Mouse (Mus musculus): ENCODE data around the gene Fam13a. TPM values are rescaled to one million over a fixed set of nuclear protein-coding genes. Genes with fewer than 3 reads are reported as not detected.

The Fam13a gene
- polyA plus RNA-seq, 2 experiments = 2.7 to 5.7 TPM

GRCm38 (mm10) chr6:58985186-58985585 lies 39.2 kb downstream of the Fam13a start:
- Histone ChIP-seq H3K4me3 (replicated peaks; ENCODE audit: low read length) (no peak overlapping the region), H3K4me1 (ENCODE audit: control insufficient read depth, insufficient read depth, low read length) (no peaks in the 10 kb centered on the region), H3K27ac (replicated peaks; ENCODE audit: low read depth, low read length) (no peak overlapping the region), H3K9ac (ENCODE audit: low read depth, low read length, severe bottlenecking) (no peak overlapping the region), H3K4me2 (replicated peaks; ENCODE audit: low read depth, low read length, severe bottlenecking) (no peak overlapping the region), H3K27me3 (ENCODE audit: control insufficient read depth, insufficient read depth, low read length) (no peaks in the 10 kb centered on the region), H3K36me3 (ENCODE audit: control insufficient read depth, insufficient read depth, low read length) (no peaks in the 10 kb centered on the region), H3K9me3 (ENCODE audit: control insufficient read depth, low read length) (no peaks in the 10 kb centered on the region)
- no peak for DNase-seq (ENCODE audit: low spot score)
- 83% methylated on average over 8 of the region's 8 CpGs for WGBS
- TF ChIP-seq POLR2A (IDR thresholded peaks at IDR 0.05; ENCODE audit: borderline replicate concordance, extremely low read depth, insufficient read depth, insufficient read length) = no peak
- no peak for ATAC-seq (ENCODE audit: low FRiP score, low read depth)

- no peak overlapping the region for H3K4me3 ChIP-seq (replicated peaks; ENCODE audit: low read length)
- WGBS = 58% methylated on average over 2 of the region's 2 CpGs
- no peak overlapping the region for H3K27ac ChIP-seq (replicated peaks; ENCODE audit: low read depth, low read length)
- H3K27me3 ChIP-seq (ENCODE audit: control insufficient read depth, insufficient read depth, low read length) = no peaks in the 10 kb centered on the region
- no peak overlapping the region for H3K4me2 ChIP-seq (replicated peaks; ENCODE audit: low read depth, low read length, severe bottlenecking)
- H3K9me3 ChIP-seq (ENCODE audit: control insufficient read depth, low read length) = no peaks in the 10 kb centered on the region
- no peaks in the 10 kb centered on the region for H3K4me1 ChIP-seq (ENCODE audit: control insufficient read depth, insufficient read depth, low read length)
- H3K36me3 ChIP-seq (ENCODE audit: control insufficient read depth, insufficient read depth, low read length) = no peaks in the 10 kb centered on the region
- no peak for DNase-seq (ENCODE audit: low spot score)
- TF ChIP-seq POLR2A (IDR thresholded peaks at IDR 0.05; ENCODE audit: borderline replicate concordance, extremely low read depth, insufficient read depth, insufficient read length) = no peak
- H3K9ac ChIP-seq (ENCODE audit: low read depth, low read length, severe bottlenecking) = no peak overlapping the region
- no peak for ATAC-seq (ENCODE audit: low FRiP score, low read depth)
Measured at GRCm38 (mm10) chr6:58975249-58975648, 49.1 kb downstream of the Fam13a start.

- H3K4me2 ChIP-seq (replicated peaks; ENCODE audit: low read depth, low read length, severe bottlenecking) = no peak overlapping the region
- no peaks in the 10 kb centered on the region for H3K4me1 ChIP-seq (ENCODE audit: control insufficient read depth, insufficient read depth, low read length)
- H3K9me3 ChIP-seq (ENCODE audit: control insufficient read depth, low read length) = no peaks in the 10 kb centered on the region
- H3K9ac ChIP-seq (ENCODE audit: low read depth, low read length, severe bottlenecking) = no peak overlapping the region
- no peaks in the 10 kb centered on the region for H3K36me3 ChIP-seq (ENCODE audit: control insufficient read depth, insufficient read depth, low read length)
- TF ChIP-seq POLR2A (IDR thresholded peaks at IDR 0.05; ENCODE audit: borderline replicate concordance, extremely low read depth, insufficient read depth, insufficient read length) = no peak
- WGBS = 84% methylated on average over 2 of the region's 2 CpGs
- no peaks in the 10 kb centered on the region for H3K27me3 ChIP-seq (ENCODE audit: control insufficient read depth, insufficient read depth, low read length)
- ATAC-seq (ENCODE audit: low FRiP score, low read depth) (no peak), DNase-seq (ENCODE audit: low spot score) (no peak)
- no peak overlapping the region for H3K27ac ChIP-seq (replicated peaks; ENCODE audit: low read depth, low read length)
- H3K4me3 ChIP-seq (replicated peaks; ENCODE audit: low read length) = no peak overlapping the region
Measured at GRCm38 (mm10) chr6:58974428-58974827, 49.9 kb downstream of the Fam13a start.

GRCm38 (mm10) chr6:58972873-58973272 lies 51.5 kb downstream of the Fam13a start:
- H3K4me3 ChIP-seq (replicated peaks; ENCODE audit: low read length) = no peak overlapping the region
- WGBS = 98% methylated on average over 1 of the region's 1 CpGs
- H3K27me3 ChIP-seq (ENCODE audit: control insufficient read depth, insufficient read depth, low read length) = no peaks in the 10 kb centered on the region
- no peak for DNase-seq (ENCODE audit: low spot score)
- no peak overlapping the region for H3K4me2 ChIP-seq (replicated peaks; ENCODE audit: low read depth, low read length, severe bottlenecking)
- H3K27ac ChIP-seq (replicated peaks; ENCODE audit: low read depth, low read length) = no peak overlapping the region
- no peak for ATAC-seq (ENCODE audit: low FRiP score, low read depth)
- H3K36me3 ChIP-seq (ENCODE audit: control insufficient read depth, insufficient read depth, low read length) = peaks cover 4% of the 10 kb centered on the region; the same call in 1 of the 2 replicates
- H3K9me3 ChIP-seq (ENCODE audit: control insufficient read depth, low read length) = no peaks in the 10 kb centered on the region
- no peak overlapping the region for H3K9ac ChIP-seq (ENCODE audit: low read depth, low read length, severe bottlenecking)
- no peak for TF ChIP-seq POLR2A (IDR thresholded peaks at IDR 0.05; ENCODE audit: borderline replicate concordance, extremely low read depth, insufficient read depth, insufficient read length)
- no peaks in the 10 kb centered on the region for H3K4me1 ChIP-seq (ENCODE audit: control insufficient read depth, insufficient read depth, low read length)

- H3K9me3 ChIP-seq (ENCODE audit: control insufficient read depth, low read length) = no peaks in the 10 kb centered on the region
- ATAC-seq (ENCODE audit: low FRiP score, low read depth) = no peak
- no peak for DNase-seq (ENCODE audit: low spot score)
- no peak overlapping the region for H3K4me2 ChIP-seq (replicated peaks; ENCODE audit: low read depth, low read length, severe bottlenecking)
- H3K9ac ChIP-seq (ENCODE audit: low read depth, low read length, severe bottlenecking) = no peak overlapping the region
- no peaks in the 10 kb centered on the region for H3K27me3 ChIP-seq (ENCODE audit: control insufficient read depth, insufficient read depth, low read length)
- no peak overlapping the region for H3K4me3 ChIP-seq (replicated peaks; ENCODE audit: low read length)
- peaks cover 4% of the 10 kb centered on the region; the same call in 1 of the 2 replicates for H3K36me3 ChIP-seq (ENCODE audit: control insufficient read depth, insufficient read depth, low read length)
- peaks cover 5% of the 10 kb centered on the region; the same call in 1 of the 2 replicates for H3K4me1 ChIP-seq (ENCODE audit: control insufficient read depth, insufficient read depth, low read length)
- 73% methylated on average over 3 of the region's 3 CpGs for WGBS
- TF ChIP-seq POLR2A (IDR thresholded peaks at IDR 0.05; ENCODE audit: borderline replicate concordance, extremely low read depth, insufficient read depth, insufficient read length) = no peak
- H3K27ac ChIP-seq (replicated peaks; ENCODE audit: low read depth, low read length) = no peak overlapping the region
Measured at GRCm38 (mm10) chr6:58968272-58968671, 56.1 kb downstream of the Fam13a start.
